Mouse (Mus musculus): ENCODE measurements around the gene Best1.

Best1 gene

GRCm38 (mm10) chr19:9985190-9985899, 16.1 kb downstream of the Best1 start:
- Histone ChIP-seq H3K9me3 (ENCODE audit: low read length) (no peaks in the 10 kb centered on the region), H3K36me3 (ENCODE audit: insufficient read depth, low read length) (peaks cover 32% of the 10 kb centered on the region), H3K4me1 (replicated peaks; ENCODE audit: low read depth, low read length) (peaks cover 52% of the 10 kb centered on the region), H3K4me3 (replicated peaks; ENCODE audit: low read length) (no peak overlapping the region), H3K27me3 (ENCODE audit: insufficient read depth, low read length) (peaks cover 4% of the 10 kb centered on the region; the same call in 1 of the 2 replicates)
- TF ChIP-seq CTCF (conservative IDR thresholded peaks at IDR 0.05; ENCODE audit: low read length) (no peak), NANOG (IDR thresholded peaks at IDR 0.05; ENCODE audit: borderline replicate concordance, low read length) (no peak), POU5F1 (IDR thresholded peaks at IDR 0.05; ENCODE audit: borderline replicate concordance, low read length) (no peak)

GRCm38 (mm10) chr19:9984111-9985055, 17.1 kb downstream of the Best1 start:
- Histone ChIP-seq H3K36me3 (ENCODE audit: insufficient read depth, low read length) (peaks cover 32% of the 10 kb centered on the region), H3K27me3 (ENCODE audit: insufficient read depth, low read length) (peaks cover 4% of the 10 kb centered on the region; the same call in 1 of the 2 replicates), H3K9me3 (ENCODE audit: low read length) (no peaks in the 10 kb centered on the region), H3K4me1 (replicated peaks; ENCODE audit: low read depth, low read length) (peaks cover 56% of the 10 kb centered on the region), H3K4me3 (replicated peaks; ENCODE audit: low read length) (peak overlapping the region; percentile 99)
- TF ChIP-seq NANOG (IDR thresholded peaks at IDR 0.05; ENCODE audit: borderline replicate concordance, low read length): no peak
- no peak for TF ChIP-seq POU5F1 (IDR thresholded peaks at IDR 0.05; ENCODE audit: borderline replicate concordance, low read length)
- TF ChIP-seq CTCF (conservative IDR thresholded peaks at IDR 0.05; ENCODE audit: low read length): no peak

DNA sequence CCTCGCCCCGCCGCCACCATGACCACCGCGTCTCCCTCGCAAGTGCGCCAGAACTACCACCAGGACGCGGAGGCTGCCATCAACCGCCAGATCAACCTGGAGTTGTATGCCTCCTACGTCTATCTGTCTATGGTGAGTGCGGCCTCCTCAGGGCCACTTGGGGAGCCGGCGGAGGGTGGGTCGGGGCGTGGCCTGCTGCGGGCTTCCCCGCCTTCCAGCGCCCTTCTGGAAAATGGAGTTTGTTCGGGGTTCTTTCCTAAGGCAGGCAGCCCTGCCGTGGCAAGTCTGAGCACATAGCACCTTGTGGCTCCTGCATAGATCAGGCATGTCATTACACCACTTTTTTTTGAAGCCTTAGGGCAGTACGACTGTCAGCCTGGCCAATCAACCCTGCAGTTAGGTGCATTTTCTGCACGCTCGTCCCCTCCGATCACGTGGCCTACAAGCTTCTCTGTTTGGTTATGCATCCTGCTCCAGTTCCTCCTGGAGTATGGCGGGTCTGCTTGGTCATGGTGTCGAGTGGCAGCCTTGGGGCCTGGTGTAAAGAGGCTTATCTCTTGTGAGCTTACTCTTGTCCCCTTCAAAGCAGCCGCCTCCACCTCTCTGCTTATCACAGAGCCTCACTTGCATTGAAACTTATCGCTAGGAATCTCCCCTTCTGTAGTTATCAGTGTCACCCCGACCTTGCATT, 18.4 kb downstream of the Best1 start:
- TF ChIP-seq CTCF (conservative IDR thresholded peaks at IDR 0.05; ENCODE audit: low read length) (no peak), POU5F1 (IDR thresholded peaks at IDR 0.05; ENCODE audit: borderline replicate concordance, low read length) (no peak), NANOG (IDR thresholded peaks at IDR 0.05; ENCODE audit: borderline replicate concordance, low read length) (no peak)

GRCm38 (mm10) chr19:9982151-9982851, 19.1 kb downstream of the Best1 start:
- no peak for TF ChIP-seq CTCF (conservative IDR thresholded peaks at IDR 0.05; ENCODE audit: low read length)
- no peak for TF ChIP-seq POU5F1 (IDR thresholded peaks at IDR 0.05; ENCODE audit: borderline replicate concordance, low read length)
- no peak for TF ChIP-seq NANOG (IDR thresholded peaks at IDR 0.05; ENCODE audit: borderline replicate concordance, low read length)
- peak overlapping the region; percentile 99 for H3K4me3 ChIP-seq (replicated peaks; ENCODE audit: low read length)
- no peaks in the 10 kb centered on the region for H3K27me3 ChIP-seq (ENCODE audit: insufficient read depth, low read length)
- peaks cover 32% of the 10 kb centered on the region for H3K36me3 ChIP-seq (ENCODE audit: insufficient read depth, low read length)
- no peaks in the 10 kb centered on the region for H3K9me3 ChIP-seq (ENCODE audit: low read length)
- peaks cover 72% of the 10 kb centered on the region for H3K4me1 ChIP-seq (replicated peaks; ENCODE audit: low read depth, low read length)

More for the DNA sequence above, 18.4 kb downstream of the Best1 start:
- H3K4me3 ChIP-seq (replicated peaks; ENCODE audit: low read length): peak overlapping the region; percentile 99
- peaks cover 32% of the 10 kb centered on the region for H3K36me3 ChIP-seq (ENCODE audit: insufficient read depth, low read length)
- peaks cover 69% of the 10 kb centered on the region for H3K4me1 ChIP-seq (replicated peaks; ENCODE audit: low read depth, low read length)
- H3K27me3 ChIP-seq (ENCODE audit: insufficient read depth, low read length): no peaks in the 10 kb centered on the region
- H3K9me3 ChIP-seq (ENCODE audit: low read length): no peaks in the 10 kb centered on the region

DNA sequence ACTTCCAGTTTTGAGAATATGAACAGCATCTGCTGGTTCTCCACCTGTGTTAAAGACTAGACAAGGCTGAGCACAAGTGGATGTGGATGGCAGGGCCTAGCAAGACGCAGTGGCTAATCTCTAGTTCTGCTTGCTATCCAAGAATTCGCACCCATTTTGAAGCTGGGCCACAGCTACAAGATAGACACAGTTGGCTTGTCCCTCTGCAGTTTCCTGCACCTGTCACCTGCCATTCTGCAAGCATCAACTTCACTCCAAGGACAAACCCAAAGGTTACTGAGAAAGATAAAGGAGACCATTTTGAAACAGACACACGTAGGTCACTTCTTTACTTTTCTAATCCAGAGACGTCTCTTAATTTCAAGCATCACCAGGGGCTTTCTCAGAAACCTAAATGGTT, 19.8 kb downstream of the Best1 start:
- Histone ChIP-seq H3K4me1 (replicated peaks; ENCODE audit: low read depth, low read length) (peaks cover 72% of the 10 kb centered on the region), H3K9me3 (ENCODE audit: low read length) (no peaks in the 10 kb centered on the region), H3K27me3 (ENCODE audit: insufficient read depth, low read length) (no peaks in the 10 kb centered on the region), H3K4me3 (replicated peaks; ENCODE audit: low read length) (peak overlapping the region; percentile 99), H3K36me3 (ENCODE audit: insufficient read depth, low read length) (peaks cover 32% of the 10 kb centered on the region)
- no peak for TF ChIP-seq CTCF (conservative IDR thresholded peaks at IDR 0.05; ENCODE audit: low read length)
- TF ChIP-seq NANOG (IDR thresholded peaks at IDR 0.05; ENCODE audit: borderline replicate concordance, low read length): no peak
- TF ChIP-seq POU5F1 (IDR thresholded peaks at IDR 0.05; ENCODE audit: borderline replicate concordance, low read length): no peak

DNA sequence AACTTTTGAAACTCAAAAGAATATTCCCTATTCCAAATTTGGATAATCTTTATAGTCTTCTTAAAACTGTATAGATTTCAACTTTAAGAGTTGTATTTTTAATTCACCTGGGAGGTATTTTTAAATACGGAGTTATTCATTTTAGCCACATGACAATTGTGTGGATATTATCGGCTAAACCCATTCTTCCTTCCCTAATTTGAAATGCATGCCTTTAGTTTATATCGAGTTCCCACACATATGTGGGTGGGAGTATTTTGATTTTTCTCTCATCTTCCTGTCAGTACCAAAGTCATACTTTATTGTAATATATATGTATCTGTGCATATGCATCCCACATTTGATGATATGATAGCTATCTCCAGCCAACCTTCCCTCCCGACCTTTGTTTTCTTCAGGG, 21.2 kb downstream of the Best1 start, which contains the start of gene Fth1:
Fth1 (plus strand) TSS at position 341 of the 400 bp plus-strand sequence.
- no peaks in the 10 kb centered on the region for H3K27me3 ChIP-seq (ENCODE audit: insufficient read depth, low read length)
- H3K36me3 ChIP-seq (ENCODE audit: insufficient read depth, low read length): peaks cover 21% of the 10 kb centered on the region
- peak within 1 kb of the TSS; percentile 99; the same call in 1 of the 2 replicates for H3K4me3 ChIP-seq (replicated peaks; ENCODE audit: low read length)
- H3K4me1 ChIP-seq (replicated peaks; ENCODE audit: low read depth, low read length): peaks cover 68% of the 10 kb centered on the region
- H3K9me3 ChIP-seq (ENCODE audit: low read length): no peaks in the 10 kb centered on the region
- no peak for TF ChIP-seq POU5F1 (IDR thresholded peaks at IDR 0.05; ENCODE audit: borderline replicate concordance, low read length)
- TF ChIP-seq CTCF (conservative IDR thresholded peaks at IDR 0.05; ENCODE audit: low read length): no peak
- TF ChIP-seq NANOG (IDR thresholded peaks at IDR 0.05; ENCODE audit: borderline replicate concordance, low read length): no peak

DNA sequence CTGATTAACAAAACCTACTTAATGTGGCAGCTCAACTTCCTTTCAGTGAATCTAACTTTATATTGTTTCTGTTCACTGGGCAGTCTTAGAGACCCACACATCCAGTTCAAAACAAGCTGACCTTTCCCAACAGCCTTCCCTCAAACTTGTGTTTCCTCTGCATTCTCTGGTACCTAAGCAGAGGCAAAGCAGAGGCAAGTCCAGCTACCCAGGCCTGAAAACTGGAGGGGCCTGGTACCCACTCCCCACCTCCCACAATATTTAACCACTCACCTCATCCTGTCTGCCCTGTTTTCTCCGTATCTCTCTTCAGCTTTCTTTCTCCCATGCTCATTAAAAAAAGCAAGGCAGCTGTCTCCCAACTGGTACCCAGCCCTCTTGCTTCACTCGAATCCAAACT, 22.3 kb downstream of the Best1 start:
- TF ChIP-seq CTCF (conservative IDR thresholded peaks at IDR 0.05; ENCODE audit: low read length) (no peak), POU5F1 (IDR thresholded peaks at IDR 0.05; ENCODE audit: borderline replicate concordance, low read length) (no peak), NANOG (IDR thresholded peaks at IDR 0.05; ENCODE audit: borderline replicate concordance, low read length) (no peak)
- Histone ChIP-seq H3K4me1 (replicated peaks; ENCODE audit: low read depth, low read length) (peaks cover 58% of the 10 kb centered on the region), H3K4me3 (replicated peaks; ENCODE audit: low read length) (0 out of 2 replicates have a peak overlapping the region, but pooled peaks have one; percentile 32), H3K9me3 (ENCODE audit: low read length) (no peaks in the 10 kb centered on the region), H3K27me3 (ENCODE audit: insufficient read depth, low read length) (no peaks in the 10 kb centered on the region), H3K36me3 (ENCODE audit: insufficient read depth, low read length) (peaks cover 10% of the 10 kb centered on the region)

Measured in E14TG2a.4 (cell line).